Mouse (Mus musculus): ENCODE data around the gene Gm20388. TPM values are rescaled to one million over a fixed set of nuclear protein-coding genes. Genes with fewer than 3 reads are reported as not detected.
"Not testable (repeated sequence)": the region's sequence is repeated elsewhere in the genome, so short reads cannot be mapped to it uniquely, and the experiment has no call there.

Gene Gm20388
- polyA plus RNA-seq, 1 experiment from 2014 or later, result 1.4 TPM

GRCm38 (mm10) chr8:120719586-120720236 is 809.1 kb downstream of the Gm20388 start:
- no peak for ATAC-seq (ENCODE audit: low read depth)
- Histone ChIP-seq H3K36me3 (ENCODE audit: control insufficient read depth, insufficient read depth) (no peaks in the 10 kb centered on the region), H3K4me2 (ENCODE audit: low read depth, low read length) (no peak overlapping the region), H3K27me3 (ENCODE audit: control insufficient read depth, insufficient read depth, low read depth, low read length) (no peaks in the 10 kb centered on the region), H3K9me3 (replicated peaks; ENCODE audit: control insufficient read depth, low read length) (no peaks in the 10 kb centered on the region), H3K27ac (ENCODE audit: low read length) (no peak overlapping the region), H3K4me1 (ENCODE audit: control insufficient read depth, low read depth, low read length) (no peaks in the 10 kb centered on the region), H3K4me3 (ENCODE audit: low read depth, low read length) (no peak overlapping the region), H3K9ac (ENCODE audit: low read depth, low read length) (no peak overlapping the region)
- WGBS (ENCODE audit: insufficient replicate concordance), result 46% methylated on average over 19 of the region's 19 CpGs

- H3K27me3 ChIP-seq (ENCODE audit: control insufficient read depth, insufficient read depth, low read depth, low read length), result no peaks in the 10 kb centered on the region
- H3K4me3 ChIP-seq (ENCODE audit: low read depth, low read length), result no peak overlapping the region
- H3K4me1 ChIP-seq (ENCODE audit: control insufficient read depth, low read depth, low read length), result no peaks in the 10 kb centered on the region; the same call in 1 of the 2 replicates
- H3K27ac ChIP-seq (ENCODE audit: low read length), result no peak overlapping the region
- H3K9ac ChIP-seq (ENCODE audit: low read depth, low read length), result no peak overlapping the region
- H3K36me3 ChIP-seq (ENCODE audit: control insufficient read depth, insufficient read depth), result no peaks in the 10 kb centered on the region
- H3K9me3 ChIP-seq (replicated peaks; ENCODE audit: control insufficient read depth, low read length), result no peaks in the 10 kb centered on the region
- ATAC-seq (ENCODE audit: low read depth), result no peak
- WGBS (ENCODE audit: insufficient replicate concordance), result 55% methylated on average over 6 of the region's 6 CpGs
- H3K4me2 ChIP-seq (ENCODE audit: low read depth, low read length), result no peak overlapping the region
These were observed 812.4 kb downstream of the Gm20388 start for GRCm38 (mm10) chr8:120723025-120723424.

GRCm38 (mm10) chr8:120724096-120724495 is 813.5 kb downstream of the Gm20388 start:
- H3K4me2 ChIP-seq (ENCODE audit: low read depth, low read length); H3K9me3 ChIP-seq (replicated peaks; ENCODE audit: control insufficient read depth, low read length); H3K9ac ChIP-seq (ENCODE audit: low read depth, low read length); ATAC-seq (ENCODE audit: low read depth); H3K27ac ChIP-seq (ENCODE audit: low read length); H3K4me3 ChIP-seq (ENCODE audit: low read depth, low read length); H3K36me3 ChIP-seq (ENCODE audit: control insufficient read depth, insufficient read depth); H3K4me1 ChIP-seq (ENCODE audit: control insufficient read depth, low read depth, low read length); H3K27me3 ChIP-seq (ENCODE audit: control insufficient read depth, insufficient read depth, low read depth, low read length): not testable (repeated sequence)
- WGBS (ENCODE audit: insufficient replicate concordance), result 72% methylated on average over 2 of the region's 4 CpGs

GRCm38 (mm10) chr8:120724816-120725575 is 814.4 kb downstream of the Gm20388 start:
- Histone ChIP-seq H3K27me3 (ENCODE audit: control insufficient read depth, insufficient read depth, low read depth, low read length) (no peaks in the 10 kb centered on the region), H3K36me3 (ENCODE audit: control insufficient read depth, insufficient read depth) (no peaks in the 10 kb centered on the region), H3K4me2 (ENCODE audit: low read depth, low read length) (no peak overlapping the region), H3K9me3 (replicated peaks; ENCODE audit: control insufficient read depth, low read length) (no peaks in the 10 kb centered on the region), H3K27ac (ENCODE audit: low read length) (no peak overlapping the region), H3K4me1 (ENCODE audit: control insufficient read depth, low read depth, low read length) (peaks cover 6% of the 10 kb centered on the region), H3K4me3 (ENCODE audit: low read depth, low read length) (no peak overlapping the region), H3K9ac (ENCODE audit: low read depth, low read length) (no peak overlapping the region)
- 38% methylated on average over 17 of the region's 17 CpGs for WGBS (ENCODE audit: insufficient replicate concordance)
- ATAC-seq (ENCODE audit: low read depth), result peak; percentile 41; the same call in 1 of the 2 replicates

GRCm38 (mm10) chr8:120725576-120725950 is 814.9 kb downstream of the Gm20388 start:
- Histone ChIP-seq H3K27me3 (ENCODE audit: control insufficient read depth, insufficient read depth, low read depth, low read length) (no peaks in the 10 kb centered on the region), H3K9me3 (replicated peaks; ENCODE audit: control insufficient read depth, low read length) (no peaks in the 10 kb centered on the region), H3K4me1 (ENCODE audit: control insufficient read depth, low read depth, low read length) (peaks cover 6% of the 10 kb centered on the region), H3K4me2 (ENCODE audit: low read depth, low read length) (no peak overlapping the region), H3K9ac (ENCODE audit: low read depth, low read length) (no peak overlapping the region), H3K36me3 (ENCODE audit: control insufficient read depth, insufficient read depth) (no peaks in the 10 kb centered on the region), H3K27ac (ENCODE audit: low read length) (0 out of 2 replicates have a peak overlapping the region, but pooled peaks have one; percentile 38), H3K4me3 (ENCODE audit: low read depth, low read length) (no peak overlapping the region)
- WGBS (ENCODE audit: insufficient replicate concordance), result 49% methylated on average over 5 of the region's 5 CpGs
- ATAC-seq (ENCODE audit: low read depth), result no peak

- Histone ChIP-seq H3K27ac (ENCODE audit: low read length) (no peak overlapping the region), H3K4me2 (ENCODE audit: low read depth, low read length) (no peak overlapping the region), H3K4me3 (ENCODE audit: low read depth, low read length) (no peak overlapping the region), H3K9ac (ENCODE audit: low read depth, low read length) (no peak overlapping the region), H3K36me3 (ENCODE audit: control insufficient read depth, insufficient read depth) (no peaks in the 10 kb centered on the region), H3K27me3 (ENCODE audit: control insufficient read depth, insufficient read depth, low read depth, low read length) (no peaks in the 10 kb centered on the region), H3K9me3 (replicated peaks; ENCODE audit: control insufficient read depth, low read length) (no peaks in the 10 kb centered on the region), H3K4me1 (ENCODE audit: control insufficient read depth, low read depth, low read length) (peaks cover 6% of the 10 kb centered on the region)
- ATAC-seq (ENCODE audit: low read depth), result no peak
- WGBS (ENCODE audit: insufficient replicate concordance), result 20% methylated on average over 5 of the region's 5 CpGs
These were observed 815.4 kb downstream of the Gm20388 start for GRCm38 (mm10) chr8:120726051-120726450.

GRCm38 (mm10) chr8:120728488-120729160 is 818.0 kb downstream of the Gm20388 start:
- H3K4me1 ChIP-seq (ENCODE audit: control insufficient read depth, low read depth, low read length), result peaks cover 6% of the 10 kb centered on the region
- WGBS (ENCODE audit: insufficient replicate concordance), result 36% methylated on average over 9 of the region's 9 CpGs
- H3K36me3 ChIP-seq (ENCODE audit: control insufficient read depth, insufficient read depth), result no peaks in the 10 kb centered on the region
- no peak overlapping the region for H3K27ac ChIP-seq (ENCODE audit: low read length)
- H3K4me2 ChIP-seq (ENCODE audit: low read depth, low read length), result no peak overlapping the region
- no peaks in the 10 kb centered on the region for H3K27me3 ChIP-seq (ENCODE audit: control insufficient read depth, insufficient read depth, low read depth, low read length)
- ATAC-seq (ENCODE audit: low read depth), result peak; percentile 67
- H3K9ac ChIP-seq (ENCODE audit: low read depth, low read length), result no peak overlapping the region
- H3K4me3 ChIP-seq (ENCODE audit: low read depth, low read length), result no peak overlapping the region
- H3K9me3 ChIP-seq (replicated peaks; ENCODE audit: control insufficient read depth, low read length), result no peaks in the 10 kb centered on the region

- H3K36me3 ChIP-seq (ENCODE audit: control insufficient read depth, insufficient read depth), result no peaks in the 10 kb centered on the region
- no peak overlapping the region for H3K4me2 ChIP-seq (ENCODE audit: low read depth, low read length)
- no peak overlapping the region for H3K9ac ChIP-seq (ENCODE audit: low read depth, low read length)
- no peak overlapping the region for H3K4me3 ChIP-seq (ENCODE audit: low read depth, low read length)
- WGBS (ENCODE audit: insufficient replicate concordance), result 49% methylated on average over 14 of the region's 14 CpGs
- ATAC-seq (ENCODE audit: low read depth), result no peak
- peaks cover 6% of the 10 kb centered on the region for H3K4me1 ChIP-seq (ENCODE audit: control insufficient read depth, low read depth, low read length)
- peaks cover 18% of the 10 kb centered on the region for H3K27me3 ChIP-seq (ENCODE audit: control insufficient read depth, insufficient read depth, low read depth, low read length)
- no peak overlapping the region for H3K27ac ChIP-seq (ENCODE audit: low read length)
- no peaks in the 10 kb centered on the region for H3K9me3 ChIP-seq (replicated peaks; ENCODE audit: control insufficient read depth, low read length)
These were observed 820.9 kb downstream of the Gm20388 start for GRCm38 (mm10) chr8:120731582-120731981.

GRCm38 (mm10) chr8:120732068-120732467 is 821.4 kb downstream of the Gm20388 start:
- Histone ChIP-seq H3K4me1 (ENCODE audit: control insufficient read depth, low read depth, low read length) (peaks cover 6% of the 10 kb centered on the region), H3K4me3 (ENCODE audit: low read depth, low read length) (no peak overlapping the region), H3K4me2 (ENCODE audit: low read depth, low read length) (no peak overlapping the region), H3K9me3 (replicated peaks; ENCODE audit: control insufficient read depth, low read length) (no peaks in the 10 kb centered on the region), H3K27ac (ENCODE audit: low read length) (no peak overlapping the region), H3K9ac (ENCODE audit: low read depth, low read length) (no peak overlapping the region), H3K27me3 (ENCODE audit: control insufficient read depth, insufficient read depth, low read depth, low read length) (peaks cover 21% of the 10 kb centered on the region), H3K36me3 (ENCODE audit: control insufficient read depth, insufficient read depth) (no peaks in the 10 kb centered on the region)
- WGBS (ENCODE audit: insufficient replicate concordance), result 47% methylated on average over 6 of the region's 6 CpGs
- no peak for ATAC-seq (ENCODE audit: low read depth)

Data from liver, embryonic 16.5 days (tissue).